Mouse (Mus musculus) E14TG2a.4 (cell line): ENCODE measurements around the gene Prep.
"Not testable (repeated sequence)": the region's sequence is repeated elsewhere in the genome, so short reads cannot be mapped to it uniquely, and the experiment has no call there.

ENCODE experiments used
- CTCF ChIP-seq: conservative IDR thresholded peaks from 2 replicates; pipeline ENCODE4 v1.5.1; 2014; ENCODE audit warnings: low read length
- NANOG ChIP-seq: IDR thresholded peaks from 2 replicates; pipeline ENCODE4 v1.6.1; 2014; ENCODE audit warnings: borderline replicate concordance, low read length, mixed read lengths
- POU5F1 ChIP-seq: IDR thresholded peaks from 2 replicates; pipeline ENCODE4 v1.6.1; 2014; ENCODE audit warnings: low read length, borderline replicate concordance

GRCm38 (mm10) chr10:45084002-45084401, 17.0 kb downstream of the Prep start:
- not testable (repeated sequence) for TF ChIP-seq CTCF, POU5F1, NANOG
